Mouse (Mus musculus): ENCODE results near the gene Cpm. TPM values are rescaled to one million over a fixed set of nuclear protein-coding genes. Genes with fewer than 3 reads are reported as not detected.

Gene Cpm
- total RNA-seq, 1 experiment = 4.8 TPM

DNA sequence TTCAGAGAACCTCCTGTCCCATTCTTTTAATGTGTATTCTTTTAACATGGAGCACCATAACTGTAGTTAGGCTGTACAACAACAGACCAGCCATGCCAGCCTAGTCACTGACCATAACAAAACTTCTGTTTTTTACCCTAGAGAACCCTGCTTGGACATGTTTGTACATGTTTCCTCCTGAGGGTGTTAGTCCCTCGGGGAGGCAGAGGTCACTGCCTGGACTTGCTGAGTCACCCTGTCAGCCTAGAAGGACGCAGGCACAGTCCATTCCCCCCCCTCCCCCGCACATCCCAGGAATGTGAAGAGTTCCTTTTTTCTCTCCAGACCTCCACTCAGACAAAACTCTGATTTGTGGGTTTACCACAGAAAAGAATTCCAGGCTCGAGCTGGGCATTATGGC, 88.3 kb downstream of the Cpm start:
- H3K4me3 ChIP-seq (ENCODE audit: insufficient read depth in 1 of 2, low read depth in 1 of 2, low read length in 2 of 2, poor library complexity in 1 of 2, severe bottlenecking in 1 of 2) = no peak overlapping the region
- H3K27ac ChIP-seq (ENCODE audit: insufficient read depth, low read depth, low read length, poor library complexity, severe bottlenecking) = peak overlapping the region; percentile 40; the same call in 1 of the 2 replicates
- H3K4me1 ChIP-seq (ENCODE audit: control insufficient read depth in 2 of 2, insufficient read depth in 2 of 2, low read length in 2 of 2, poor library complexity in 1 of 2) = peaks cover 7 to 19% of the 10 kb centered on the region in 2 experiments; a peak in 3 of 4 replicates
- no peak overlapping the region; the same call in 1 of the 2 replicates for H3K9ac ChIP-seq (ENCODE audit: insufficient read depth, low read depth, low read length, poor library complexity, severe bottlenecking)
- in situ Hi-C loops (cut with MboI; ENCODE audit: low sequenced_read_pairs in 2 of 2, unreplicated experiment in 2 of 2) = no loop called here
- H3K9me3 ChIP-seq (ENCODE audit: control insufficient read depth, insufficient read depth, low read depth, low read length) = no peaks in the 10 kb centered on the region
- TF ChIP-seq MAFK (IDR thresholded peaks at IDR 0.05; ENCODE audit: insufficient read depth, low read depth, low read length) (peak; percentile 91), ZC3H11A (IDR thresholded peaks at IDR 0.05; ENCODE audit: borderline replicate concordance, low read depth, low read length) (no peak)
- no peaks in the 10 kb centered on the region for H3K36me3 ChIP-seq (ENCODE audit: control insufficient read depth, insufficient read depth, low read length, poor library complexity, severe bottlenecking)
- no peak for DNase-seq (ENCODE audit: low read depth, low spot score)

DNA sequence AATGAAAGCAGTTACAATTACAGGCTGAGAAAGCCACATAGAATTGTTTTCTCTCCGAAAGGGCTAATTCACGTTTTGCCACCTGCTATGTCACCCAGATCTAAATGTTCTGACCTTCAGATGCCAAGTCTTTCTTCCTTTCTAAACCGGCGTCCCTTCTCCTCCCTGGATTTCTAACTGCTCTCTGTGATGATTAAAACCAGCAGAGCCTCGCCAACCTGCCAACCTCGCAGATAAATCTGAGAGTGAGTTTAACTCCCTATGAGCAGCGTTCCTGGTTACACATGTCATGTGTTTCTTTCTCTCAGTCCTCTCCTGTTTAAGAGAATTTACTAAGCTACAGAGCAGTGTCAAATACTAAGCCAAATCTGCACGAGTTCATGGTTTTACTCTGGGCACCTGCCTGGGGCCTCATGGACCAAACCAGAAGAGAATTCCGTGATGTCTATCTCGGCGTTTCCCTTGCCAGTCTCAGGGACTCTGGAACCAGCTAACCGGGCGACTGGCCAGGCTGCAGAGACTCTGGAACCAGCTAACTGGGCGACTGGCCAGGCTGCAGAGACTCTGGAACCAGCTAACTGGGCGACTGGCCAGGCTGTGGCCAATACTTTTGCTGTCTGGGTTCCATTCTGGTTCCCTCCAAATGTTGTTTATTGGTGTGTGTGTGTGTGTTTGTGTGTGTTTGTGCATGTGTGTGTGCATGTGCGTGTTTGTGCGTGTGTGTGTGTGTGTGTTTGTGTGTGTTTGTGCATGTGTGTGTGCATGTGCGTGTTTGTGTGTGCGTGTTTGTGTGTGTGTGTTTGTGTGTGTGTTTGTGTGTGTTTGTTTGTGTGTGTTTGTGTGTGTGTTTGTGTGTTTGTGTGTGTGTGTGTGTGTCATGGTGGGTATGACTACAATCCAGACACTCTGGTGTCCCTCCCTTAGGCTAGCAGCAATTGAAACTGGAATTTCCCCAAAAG, 89.1 kb downstream of the Cpm start:
- H3K36me3 ChIP-seq (ENCODE audit: control insufficient read depth, insufficient read depth, low read length, poor library complexity, severe bottlenecking) = no peaks in the 10 kb centered on the region
- H3K9ac ChIP-seq (ENCODE audit: insufficient read depth, low read depth, low read length, poor library complexity, severe bottlenecking) = no peak overlapping the region
- no peak for DNase-seq (ENCODE audit: low read depth, low spot score)
- H3K27ac ChIP-seq (ENCODE audit: insufficient read depth, low read depth, low read length, poor library complexity, severe bottlenecking) = peak overlapping the region; percentile 42; the same call in 1 of the 2 replicates
- no peak overlapping the region for H3K4me3 ChIP-seq (ENCODE audit: insufficient read depth in 1 of 2, low read depth in 1 of 2, low read length in 2 of 2, poor library complexity in 1 of 2, severe bottlenecking in 1 of 2)
- no peaks in the 10 kb centered on the region for H3K9me3 ChIP-seq (ENCODE audit: control insufficient read depth, insufficient read depth, low read depth, low read length)
- H3K4me1 ChIP-seq (ENCODE audit: control insufficient read depth in 2 of 2, insufficient read depth in 2 of 2, low read length in 2 of 2, poor library complexity in 1 of 2) = peaks cover 7 to 18% of the 10 kb centered on the region in 2 experiments; a peak in 3 of 4 replicates
- TF ChIP-seq ZNF384 (IDR thresholded peaks at IDR 0.05; ENCODE audit: low read depth, low read length) (no peak), CHD2 (IDR thresholded peaks at IDR 0.05; ENCODE audit: low read depth, low read length) (no peak), MAFK (IDR thresholded peaks at IDR 0.05; ENCODE audit: insufficient read depth, low read depth, low read length) (no peak), ZC3H11A (IDR thresholded peaks at IDR 0.05; ENCODE audit: borderline replicate concordance, low read depth, low read length) (no peak), HCFC1 (IDR thresholded peaks at IDR 0.05; ENCODE audit: borderline replicate concordance, insufficient read depth, low read length) (no peak)
- in situ Hi-C loops (cut with MboI; ENCODE audit: low sequenced_read_pairs in 2 of 2, unreplicated experiment in 2 of 2) = no loop called here

- peaks cover 0 to under 1% of the 10 kb centered on the region in 2 experiments; a peak in 1 of 4 replicates for H3K4me1 ChIP-seq (ENCODE audit: control insufficient read depth in 2 of 2, insufficient read depth in 2 of 2, low read length in 2 of 2, poor library complexity in 1 of 2)
- TF ChIP-seq ZNF384 (IDR thresholded peaks at IDR 0.05; ENCODE audit: low read depth, low read length) (no peak), CHD2 (IDR thresholded peaks at IDR 0.05; ENCODE audit: low read depth, low read length) (no peak), HCFC1 (IDR thresholded peaks at IDR 0.05; ENCODE audit: borderline replicate concordance, insufficient read depth, low read length) (no peak), MAFK (IDR thresholded peaks at IDR 0.05; ENCODE audit: insufficient read depth, low read depth, low read length) (no peak), ZC3H11A (IDR thresholded peaks at IDR 0.05; ENCODE audit: borderline replicate concordance, low read depth, low read length) (no peak)
- H3K27ac ChIP-seq (ENCODE audit: insufficient read depth, low read depth, low read length, poor library complexity, severe bottlenecking) = no peak overlapping the region; the same call in 1 of the 2 replicates
- H3K9me3 ChIP-seq (ENCODE audit: control insufficient read depth, insufficient read depth, low read depth, low read length) = no peaks in the 10 kb centered on the region
- no peak for DNase-seq (ENCODE audit: low read depth, low spot score)
- H3K36me3 ChIP-seq (ENCODE audit: control insufficient read depth, insufficient read depth, low read length, poor library complexity, severe bottlenecking) = no peaks in the 10 kb centered on the region
- in situ Hi-C loops (cut with MboI; ENCODE audit: low sequenced_read_pairs in 2 of 2, unreplicated experiment in 2 of 2) = no loop called here
- H3K4me3 ChIP-seq (ENCODE audit: insufficient read depth in 1 of 2, low read depth in 1 of 2, low read length in 2 of 2, poor library complexity in 1 of 2, severe bottlenecking in 1 of 2) = no peak overlapping the region
- H3K9ac ChIP-seq (ENCODE audit: insufficient read depth, low read depth, low read length, poor library complexity, severe bottlenecking) = no peak overlapping the region
Observed at GRCm38 (mm10) chr10:117724136-117724718, 94.9 kb downstream of the Cpm start.

DNA sequence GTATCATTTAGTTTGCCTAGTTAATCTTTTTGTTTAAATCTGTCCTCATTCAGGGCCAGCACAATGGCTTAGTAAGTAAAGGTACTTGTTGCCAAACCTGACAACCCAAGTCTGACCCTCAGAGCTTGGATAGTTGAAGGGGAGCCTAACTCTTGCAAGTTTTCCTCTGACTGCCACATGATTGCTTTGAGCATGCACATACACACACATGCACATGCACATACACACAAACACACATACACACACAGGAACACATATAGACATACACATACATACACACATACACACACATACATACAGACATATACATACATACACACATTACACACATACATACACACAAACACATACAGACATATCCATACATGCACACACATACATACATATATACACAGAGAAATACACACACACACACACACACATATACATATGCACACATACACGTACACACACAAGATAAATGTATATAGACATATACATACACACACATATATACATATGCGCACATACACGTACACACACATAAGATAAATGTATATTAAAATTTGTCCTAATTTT, 95.6 kb downstream of the Cpm start:
- Histone ChIP-seq H3K36me3 (ENCODE audit: control insufficient read depth, insufficient read depth, low read length, poor library complexity, severe bottlenecking) (no peaks in the 10 kb centered on the region), H3K9ac (ENCODE audit: insufficient read depth, low read depth, low read length, poor library complexity, severe bottlenecking) (no peak overlapping the region), H3K4me3 (ENCODE audit: insufficient read depth in 1 of 2, low read depth in 1 of 2, low read length in 2 of 2, poor library complexity in 1 of 2, severe bottlenecking in 1 of 2) (no peak overlapping the region), H3K4me1 (ENCODE audit: control insufficient read depth in 2 of 2, insufficient read depth in 2 of 2, low read length in 2 of 2, poor library complexity in 1 of 2) (no peaks in the 10 kb centered on the region), H3K27ac (ENCODE audit: insufficient read depth, low read depth, low read length, poor library complexity, severe bottlenecking) (no peak overlapping the region), H3K9me3 (ENCODE audit: control insufficient read depth, insufficient read depth, low read depth, low read length) (no peaks in the 10 kb centered on the region)
- no peak for TF ChIP-seq ZC3H11A (IDR thresholded peaks at IDR 0.05; ENCODE audit: borderline replicate concordance, low read depth, low read length)
- no peak for TF ChIP-seq CHD2 (IDR thresholded peaks at IDR 0.05; ENCODE audit: low read depth, low read length)
- no peak for TF ChIP-seq HCFC1 (IDR thresholded peaks at IDR 0.05; ENCODE audit: borderline replicate concordance, insufficient read depth, low read length)
- TF ChIP-seq MAFK (IDR thresholded peaks at IDR 0.05; ENCODE audit: insufficient read depth, low read depth, low read length) = no peak
- no peak for TF ChIP-seq ZNF384 (IDR thresholded peaks at IDR 0.05; ENCODE audit: low read depth, low read length)
- in situ Hi-C loops (cut with MboI; ENCODE audit: low sequenced_read_pairs in 2 of 2, unreplicated experiment in 2 of 2) = no loop called here
- no peak for DNase-seq (ENCODE audit: low read depth, low spot score)
